Mouse (Mus musculus) activated CD4-positive, CD25-positive, alpha-beta regulatory T cell, adult 4 months (primary cell): ENCODE data around the gene Uba52. TPM values are rescaled to one million over a fixed set of nuclear protein-coding genes. Genes with fewer than 3 reads are reported as not detected.

ENCODE experiments used
- ATAC-seq: one replicate; pipeline ENCODE4 v1.8.0; 2017
- polyA plus RNA-seq, 2 experiments: library from polyadenylated mRNA; unstranded; fragments of 100-300 nt; shearing (Covaris generic); gene quantifications; one replicate each; pipeline ENCODE4 v1.2.1; 2017

The Uba52 gene
- 1,000 to 10,000 TPM; 3,631 to 4,013 TPM for polyA plus RNA-seq

- peak; percentile 73 for ATAC-seq
These were observed at the start of gene Uba52 for GRCm38 (mm10) chr8:70510228-70510915. TSS of gene Uba52 (minus strand) at chr8:70510801.

DNA sequence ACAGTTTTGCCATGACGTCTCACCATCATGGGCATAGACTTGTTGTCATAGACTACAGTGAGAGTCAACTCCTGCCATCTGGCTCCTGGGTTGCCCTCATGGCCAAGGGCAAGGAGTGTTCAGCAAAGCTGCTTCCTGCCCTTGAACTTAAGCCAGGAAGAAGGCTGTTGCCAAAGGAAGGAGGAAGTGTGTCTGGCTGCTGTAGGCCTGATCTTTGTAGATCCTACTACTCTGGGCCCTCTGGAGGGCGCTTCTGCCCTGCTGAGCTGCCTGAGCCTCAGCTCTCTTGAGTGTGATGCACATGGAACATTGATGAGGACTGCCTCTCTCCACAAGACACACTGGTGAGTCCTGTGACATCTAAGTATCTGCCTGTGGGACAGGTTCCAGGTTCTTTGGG lies 49.5 kb upstream of the Uba52 start:
- peak; percentile 10 for ATAC-seq

DNA sequence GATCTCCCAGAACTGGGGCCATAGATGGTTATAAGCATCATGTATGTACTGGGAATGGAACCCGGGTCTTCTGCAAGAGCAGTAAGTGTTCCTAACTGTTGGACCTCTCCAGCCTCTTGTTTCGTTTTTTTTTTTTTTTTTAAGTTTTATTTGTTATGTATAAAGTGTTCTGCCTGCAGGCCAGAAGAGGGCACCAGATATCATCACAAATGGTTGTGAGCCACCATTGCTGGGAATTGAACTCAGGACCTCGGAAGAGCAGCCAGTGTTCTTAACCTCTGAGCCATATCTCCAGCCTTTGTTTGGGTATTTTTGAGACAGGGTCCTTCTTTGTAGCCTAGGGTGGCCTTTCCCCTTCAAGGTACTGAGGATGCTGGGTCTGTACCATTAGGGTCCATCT lies 48.4 kb upstream of the Uba52 start:
- no peak for ATAC-seq

- ATAC-seq, result peak; percentile 76
These were observed 47.7 kb upstream of the Uba52 start for GRCm38 (mm10) chr8:70558334-70558733.

DNA sequence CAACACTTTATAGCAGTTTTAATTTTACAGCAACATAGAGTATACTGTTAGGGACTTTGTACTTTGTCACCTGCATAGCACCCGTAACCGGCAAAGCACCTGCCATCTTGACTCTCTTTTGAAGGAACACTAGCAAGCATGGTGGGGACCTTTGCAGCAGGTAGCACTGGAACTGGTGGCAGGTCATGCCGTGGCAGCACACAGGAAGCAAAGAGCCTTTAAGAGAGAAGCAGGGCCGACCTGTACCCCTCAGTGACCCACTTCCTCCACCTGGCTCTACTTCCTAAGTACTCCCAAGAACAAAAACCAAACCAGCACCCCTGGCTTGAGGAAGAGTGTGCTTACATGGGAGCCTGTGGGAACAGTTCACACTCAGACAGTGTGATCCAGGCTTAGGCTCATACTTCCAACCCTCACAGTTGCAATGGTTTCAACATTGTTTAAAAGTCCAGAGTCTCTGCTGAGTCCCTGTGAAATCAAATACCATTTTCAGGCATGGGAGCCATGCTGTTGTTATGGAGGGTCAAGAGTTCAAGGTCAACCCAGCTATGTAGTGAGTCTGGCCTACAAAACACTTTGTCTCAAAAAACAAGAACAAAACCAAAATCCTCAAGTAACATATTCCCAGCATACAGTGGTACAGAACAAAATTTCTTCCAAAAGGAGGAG lies 44.6 kb upstream of the Uba52 start:
- ATAC-seq, result no peak

DNA sequence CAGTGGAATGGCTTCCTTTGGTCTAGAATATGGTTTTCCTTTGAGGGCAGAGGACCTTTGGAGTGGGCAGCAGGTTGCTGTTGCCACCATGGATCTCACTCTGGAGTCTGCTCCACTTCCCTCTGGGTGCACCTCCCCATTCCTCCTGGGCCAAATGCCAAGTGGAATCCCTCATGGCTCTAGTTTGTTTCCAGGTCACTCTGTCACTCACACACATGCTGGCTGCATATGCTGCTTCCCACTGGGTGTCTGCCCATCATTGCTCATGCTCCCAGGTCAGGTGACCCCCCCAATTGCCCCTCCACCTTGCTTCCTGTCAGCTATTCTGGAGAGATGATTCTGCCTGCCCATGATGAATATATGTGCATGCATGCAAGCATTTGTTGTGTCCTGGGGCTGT lies 43.1 kb upstream of the Uba52 start:
- no peak for ATAC-seq

DNA sequence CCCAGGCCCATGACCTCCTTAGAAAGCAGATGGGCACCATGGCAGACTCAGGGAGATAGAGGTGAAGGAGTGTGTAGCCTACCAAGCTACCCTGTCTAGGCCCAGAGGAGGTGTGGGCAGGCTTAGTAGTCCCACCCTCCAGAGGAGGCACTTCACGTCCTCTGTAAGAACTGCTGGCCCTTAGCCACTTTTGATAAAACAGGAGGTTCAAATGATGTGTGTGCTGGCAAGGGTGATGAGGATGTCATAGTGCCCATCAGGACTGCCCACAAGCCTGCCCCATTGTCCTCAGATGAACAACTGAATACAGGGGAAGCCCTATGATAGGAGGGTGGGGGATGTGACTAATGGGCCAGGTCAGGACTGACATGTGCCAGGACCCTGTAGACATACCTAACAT lies 42.2 kb upstream of the Uba52 start:
- no peak for ATAC-seq

DNA sequence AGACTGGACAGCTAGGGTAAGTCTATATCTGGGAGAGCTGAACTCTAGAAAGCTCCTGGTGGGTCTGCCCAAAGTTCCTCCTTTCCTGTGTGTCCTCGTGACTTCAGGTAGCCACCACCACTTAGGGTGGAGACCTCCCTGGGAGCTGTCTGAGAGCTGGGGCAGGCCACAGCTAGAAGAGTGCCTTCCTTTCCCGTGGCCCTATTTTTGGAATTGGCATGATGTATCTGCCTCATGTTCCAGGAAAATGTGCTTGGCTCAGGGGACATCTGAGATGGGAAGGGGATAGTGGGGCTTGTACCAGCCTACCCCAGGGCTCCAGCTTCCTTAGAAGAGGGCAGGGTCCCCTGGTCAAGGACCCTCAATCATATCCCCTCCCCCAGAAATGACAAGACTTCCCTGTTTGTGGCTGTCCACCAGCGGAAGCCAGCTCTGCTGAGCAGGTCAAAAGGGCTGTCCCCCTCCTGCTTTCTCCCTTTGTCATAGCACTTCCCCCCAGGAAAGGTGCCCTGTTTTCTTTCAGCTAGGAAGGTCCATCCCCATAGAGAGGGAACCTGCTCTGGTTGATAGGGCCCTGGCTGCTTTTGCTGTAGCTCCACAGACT lies 41.1 kb upstream of the Uba52 start:
- ATAC-seq, result no peak

DNA sequence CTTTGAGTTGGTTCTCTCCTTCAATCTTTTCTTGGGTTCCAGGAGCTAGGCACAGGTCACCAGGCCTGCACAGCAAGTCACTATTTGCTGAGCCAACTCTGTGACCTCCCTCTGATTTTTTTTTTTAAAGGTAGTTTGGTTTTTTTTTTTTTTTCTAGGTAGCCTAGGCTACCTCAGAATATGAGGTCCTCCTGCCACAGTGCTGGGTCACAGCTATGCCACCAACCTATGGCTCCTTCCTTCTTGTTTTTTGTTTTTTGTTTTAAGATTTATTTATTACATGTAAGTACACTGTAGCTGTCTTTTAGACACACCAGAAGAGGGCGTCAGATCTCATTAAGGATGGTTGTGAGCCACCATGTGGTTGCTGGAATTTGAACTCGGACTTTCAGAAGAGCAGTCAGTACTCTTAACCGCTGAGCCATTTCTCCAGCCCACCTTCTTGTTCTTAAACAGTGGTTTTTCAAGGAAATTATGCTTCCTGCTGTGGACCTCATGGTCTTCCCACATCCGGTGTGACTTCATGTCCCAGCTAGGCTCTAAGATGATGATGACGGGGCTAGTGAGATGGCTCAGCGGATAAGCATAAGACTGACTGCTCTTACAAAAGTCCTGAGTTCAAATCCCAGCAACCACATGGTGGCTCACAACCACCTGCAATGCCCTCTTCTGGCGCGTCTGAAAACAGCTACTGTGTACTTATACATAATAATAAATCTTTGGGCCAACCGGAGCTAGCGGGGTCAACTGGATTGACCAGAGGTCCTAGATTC lies 39.0 kb upstream of the Uba52 start:
- ATAC-seq, result peak; percentile 83

DNA sequence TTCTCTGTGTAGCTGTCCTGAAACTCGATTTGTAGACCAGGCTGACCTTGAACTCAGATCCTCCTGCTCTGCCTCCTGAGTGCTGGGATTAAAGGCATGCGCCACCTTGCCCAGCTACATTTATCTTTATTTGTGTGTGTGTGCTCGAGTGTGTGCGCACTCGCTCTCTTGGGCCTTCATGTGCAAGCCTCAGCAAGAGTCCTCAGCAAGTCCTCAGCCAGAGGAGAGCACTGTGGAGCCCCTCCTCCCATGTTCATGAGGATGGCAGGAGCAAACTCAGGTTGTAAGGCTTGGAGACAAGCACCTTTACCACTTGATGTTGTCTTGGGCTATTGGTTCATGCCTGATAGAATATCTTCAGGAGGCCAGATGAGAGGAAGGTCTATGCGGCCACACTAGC lies 37.2 kb upstream of the Uba52 start:
- no peak for ATAC-seq

- ATAC-seq, result no peak
These were observed 35.8 kb upstream of the Uba52 start for GRCm38 (mm10) chr8:70546412-70546811.

GRCm38 (mm10) chr8:70544200-70544687 lies 33.6 kb upstream of the Uba52 start:
- no peak for ATAC-seq

DNA sequence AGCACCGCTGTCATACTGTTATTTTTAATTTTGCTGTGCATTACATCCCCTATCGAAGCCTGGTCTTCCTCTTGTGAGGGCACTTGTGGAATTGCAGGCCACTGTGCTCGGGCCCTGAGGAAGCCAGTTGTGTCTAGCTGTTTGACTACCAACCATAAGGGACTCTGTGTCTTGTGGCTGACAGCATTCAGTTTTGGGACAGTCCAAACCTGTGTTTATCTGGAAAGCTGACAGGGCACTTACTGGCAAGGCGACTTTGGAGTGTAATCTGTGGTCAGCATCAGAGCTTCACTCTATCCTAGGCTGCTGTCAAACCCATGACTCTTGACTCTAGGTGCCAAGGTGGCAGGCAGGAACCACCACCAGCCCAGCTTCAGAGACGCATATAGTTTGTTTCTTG lies 30.5 kb upstream of the Uba52 start:
- no peak for ATAC-seq

GRCm38 (mm10) chr8:70540507-70541071 lies 30.0 kb upstream of the Uba52 start:
- no peak for ATAC-seq

- ATAC-seq, result no peak
These were observed 29.5 kb upstream of the Uba52 start for GRCm38 (mm10) chr8:70540013-70540506.

GRCm38 (mm10) chr8:70539077-70539813 lies 28.6 kb upstream of the Uba52 start, which contains the start of gene Ell:
TSS of gene Ell (plus strand) at chr8:70539457.
- ATAC-seq, result peak; percentile 82

DNA sequence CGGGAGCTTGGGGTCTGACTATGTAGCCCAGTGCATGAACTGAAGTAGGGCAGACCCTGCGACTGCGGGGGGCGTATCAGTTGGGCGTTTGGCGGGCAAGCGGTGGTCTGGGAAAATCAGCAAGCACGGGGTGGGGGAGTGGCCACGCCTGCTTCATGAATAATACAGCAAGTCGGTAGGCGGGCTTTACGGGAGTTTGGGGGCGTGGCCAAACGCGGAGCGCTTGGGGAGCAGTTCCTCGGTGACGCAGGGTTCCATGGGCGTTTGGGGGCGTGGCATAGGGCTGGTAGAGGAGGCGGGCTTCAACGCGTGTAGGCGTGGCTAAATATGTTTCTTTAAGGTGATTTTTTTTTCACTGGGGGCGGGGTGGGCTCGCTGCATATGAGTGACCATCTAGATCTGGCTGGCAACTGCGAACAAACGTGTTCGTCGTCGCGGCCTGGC lies 28.1 kb upstream of the Uba52 start:
- peak; percentile 56 for ATAC-seq

- no peak for ATAC-seq
These were observed 27.5 kb upstream of the Uba52 start for GRCm38 (mm10) chr8:70538024-70538579.

GRCm38 (mm10) chr8:70535701-70536100 lies 25.1 kb upstream of the Uba52 start:
- ATAC-seq, result no peak

GRCm38 (mm10) chr8:70535221-70535620 lies 24.6 kb upstream of the Uba52 start:
- ATAC-seq, result no peak

- no peak for ATAC-seq
These were observed 23.7 kb upstream of the Uba52 start for GRCm38 (mm10) chr8:70534281-70534680.
